ENCODE assay signal across 31 mouse cellular contexts in genomic region chr13:59216686-59217298, GRCm38 (mm10).
DNase-seq lines count a peak whose midpoint lies in the region; ATAC-seq and TF ChIP-seq lines count a peak whose summit lies in the region.
"Had no signal": no experiment of that assay in that cellular context is flagged by ENCODE, and none has a peak within 500 bp of the region (broad histone marks: within the 10 kb centered on the region; RNA-seq: fewer than 3 reads in every experiment).

No protein-coding gene starts in this region.

- 60% methylated on average over 5 of the region's 5 CpGs for WGBS in heart, embryonic 15.5 days
- WGBS in lung, postnatal 0 days = 23% methylated on average over 5 of the region's 5 CpGs
- WGBS in stomach, embryonic 16.5 days = 47% methylated on average over 5 of the region's 5 CpGs

- TF ChIP-seq EP300 in lung, postnatal 0 days (IDR thresholded peaks at IDR 0.05) = peak; percentile 56

- H3K27me3 ChIP-seq in heart, embryonic 15.5 days = no peaks in the 10 kb centered on the region
- no peaks in the 10 kb centered on the region for H3K27me3 ChIP-seq in lung, postnatal 0 days (replicated peaks; ENCODE audit: insufficient read depth, low read length)
- H3K27me3 ChIP-seq in stomach, embryonic 16.5 days (ENCODE audit: control insufficient read depth, insufficient read depth, low read length) = no peaks in the 10 kb centered on the region
- H3K27me3 ChIP-seq: embryonic facial prominence, embryonic 15.5 days; forebrain, embryonic 12.5 days; hindbrain, embryonic 12.5 days; kidney, embryonic 15.5 days had no signal

- no peak overlapping the region for H3K4me3 ChIP-seq in heart, embryonic 15.5 days
- H3K4me3 ChIP-seq in lung, postnatal 0 days (ENCODE audit: low read depth, low read length) = no peak overlapping the region
- H3K4me3 ChIP-seq in stomach, embryonic 16.5 days (replicated peaks; ENCODE audit: low read length) = no peak overlapping the region
- H3K4me3 ChIP-seq: embryonic facial prominence, embryonic 15.5 days; forebrain, embryonic 12.5 days; heart, embryonic 10.5 days; hindbrain, embryonic 12.5 days; kidney, embryonic 15.5 days; layer of hippocampus, adult 2 months had no signal

- no peaks in the 10 kb centered on the region for H3K9me3 ChIP-seq in heart, embryonic 15.5 days (replicated peaks)
- H3K9me3 ChIP-seq in lung, postnatal 0 days (ENCODE audit: low read length) = no peaks in the 10 kb centered on the region
- no peaks in the 10 kb centered on the region for H3K9me3 ChIP-seq in stomach, embryonic 16.5 days (replicated peaks; ENCODE audit: control insufficient read depth, low read length)
- H3K9me3 ChIP-seq: embryonic facial prominence, embryonic 15.5 days; forebrain, embryonic 12.5 days; heart, embryonic 10.5 days; hindbrain, embryonic 12.5 days; kidney, embryonic 15.5 days had no signal

- no peak for DNase-seq in heart, adult 9 months (ENCODE audit: low spot score in 2 of 2)
- DNase-seq in lung, adult 18-20 months = peak; percentile 25 to 52
- peak; percentile 74 for DNase-seq in lung, postnatal 0 days (ENCODE audit: low spot score)
- DNase-seq in kidney, adult 8-10 months = no peak
- DNase-seq in layer of hippocampus, adult 11-12 months (ENCODE audit: low spot score) = no peak
- DNase-seq: adrenal gland, postnatal 14 days; cerebellum, adult 11-12 months; cerebellum, adult 9-11 months; embryo, embryonic 11 days; forebrain, postnatal 0 days; gastrocnemius, postnatal 14 days; heart, postnatal 36 days; kidney, postnatal 25 days; layer of hippocampus, postnatal 36 days; left cerebral cortex, postnatal 4 days; liver; midbrain, embryonic 14.5 days; thymus, postnatal 4 days had no signal

- H3K4me1 ChIP-seq in heart, embryonic 15.5 days (replicated peaks) = no peaks in the 10 kb centered on the region
- H3K4me1 ChIP-seq in lung, postnatal 0 days (ENCODE audit: insufficient read depth, low read depth, low read length) = no peaks in the 10 kb centered on the region
- no peaks in the 10 kb centered on the region for H3K4me1 ChIP-seq in stomach, embryonic 16.5 days (ENCODE audit: control insufficient read depth, insufficient read depth, low read length)
- H3K4me1 ChIP-seq: heart, embryonic 10.5 days; hindbrain, embryonic 12.5 days had no signal

- ATAC-seq in heart, embryonic 15.5 days (replicated peaks; ENCODE audit: insufficient number of reproducible peaks, insufficient read depth, low FRiP score, low read depth) = peak; percentile 31; the same call in 1 of the 2 replicates
- peak; percentile 79 for ATAC-seq in lung, postnatal 0 days
- ATAC-seq in stomach, embryonic 16.5 days (ENCODE audit: insufficient read depth, low FRiP score) = 0 out of 2 replicates have a peak, but pooled peaks have one; percentile 29
- ATAC-seq: forebrain, postnatal 0 days; hindbrain, postnatal 0 days; intestine, embryonic 16.5 days; Patski had no signal

- no peak overlapping the region for H3K9ac ChIP-seq in heart, embryonic 15.5 days
- H3K9ac ChIP-seq in lung, postnatal 0 days (replicated peaks; ENCODE audit: low read depth) = no peak overlapping the region
- H3K9ac ChIP-seq in stomach, embryonic 16.5 days (ENCODE audit: low read length) = no peak overlapping the region
- H3K9ac ChIP-seq: embryonic facial prominence, embryonic 15.5 days; forebrain, embryonic 12.5 days; forebrain, postnatal 0 days; hindbrain, embryonic 12.5 days; kidney, embryonic 15.5 days; liver, embryonic 14.5 days had no signal

- H3K36me3 ChIP-seq in heart, embryonic 15.5 days = no peaks in the 10 kb centered on the region
- no peaks in the 10 kb centered on the region for H3K36me3 ChIP-seq in lung, postnatal 0 days (ENCODE audit: insufficient read depth, low read length)
- H3K36me3 ChIP-seq in stomach, embryonic 16.5 days (ENCODE audit: control insufficient read depth, insufficient read depth, low read length) = no peaks in the 10 kb centered on the region
- H3K36me3 ChIP-seq: embryonic facial prominence, embryonic 15.5 days; forebrain, embryonic 12.5 days; heart, embryonic 10.5 days; hindbrain, embryonic 12.5 days; kidney, embryonic 15.5 days had no signal

- 0 out of 2 replicates have a peak, but pooled peaks have one; percentile 7 for TF ChIP-seq CTCF in lung, postnatal 0 days (IDR thresholded peaks at IDR 0.05)

- no peak overlapping the region for H3K27ac ChIP-seq in heart, embryonic 15.5 days
- no peak overlapping the region for H3K27ac ChIP-seq in lung, postnatal 0 days (ENCODE audit: low read length)
- no peak overlapping the region for H3K27ac ChIP-seq in stomach, embryonic 16.5 days (ENCODE audit: low read length)
- H3K27ac ChIP-seq: embryonic facial prominence, embryonic 15.5 days; forebrain, embryonic 12.5 days; heart, embryonic 10.5 days; hindbrain, embryonic 12.5 days; hindbrain, postnatal 0 days; kidney, embryonic 15.5 days; layer of hippocampus, adult 2 months; liver, embryonic 14.5 days; macrophage had no signal

- no peak overlapping the region for H3K4me2 ChIP-seq in heart, embryonic 15.5 days
- H3K4me2 ChIP-seq in lung, postnatal 0 days (replicated peaks; ENCODE audit: low read depth, low read length) = no peak overlapping the region
- no peak overlapping the region for H3K4me2 ChIP-seq in stomach, embryonic 16.5 days (ENCODE audit: low read depth, low read length)
- H3K4me2 ChIP-seq: embryonic facial prominence, embryonic 15.5 days; forebrain, embryonic 12.5 days; hindbrain, embryonic 12.5 days; kidney, embryonic 15.5 days had no signal

Comparison
In these comparisons a context has a peak if more than half of its experiments do, and no peak if none do; other contexts are left out.
1. ATAC-seq: peak in every context shown above with its lines; median percentile 79 in lung, postnatal 0 days; 31 in heart, embryonic 15.5 days; 29 in stomach, embryonic 16.5 days.
2. DNase-seq: peak in lung, adult 18-20 months (2 of 2) and lung, postnatal 0 days (single experiment); none in heart, adult 9 months (0 of 2), kidney, adult 8-10 months (0 of 2) and layer of hippocampus, adult 11-12 months (single experiment).